Mouse (Mus musculus) liver (tissue): ENCODE results near the gene Agmat.
A peak's percentile ranks its signal among the peaks of the same experiment; 100 is the strongest.
"Not testable (repeated sequence)": the region's sequence is repeated elsewhere in the genome, so short reads cannot be mapped to it uniquely, and the experiment has no call there.

ENCODE experiments used
- DNase-seq: peaks from one replicate; pipeline ENCODE4 v3.0.0-alpha.2; 2020; ENCODE audit warnings: mixed read lengths

Gene Agmat

GRCm38 (mm10) chr4:141736856-141737255 is 9.6 kb upstream of the Agmat start:
- no peak for DNase-seq

- no peak for DNase-seq
These were observed 8.5 kb upstream of the Agmat start for GRCm38 (mm10) chr4:141738015-141738414.

GRCm38 (mm10) chr4:141741856-141742255 is 4.6 kb upstream of the Agmat start:
- peak; percentile 46 for DNase-seq

GRCm38 (mm10) chr4:141742381-141742780 is 4.1 kb upstream of the Agmat start:
- no peak for DNase-seq

- DNase-seq = no peak
These were observed 3.1 kb downstream of the Agmat start for GRCm38 (mm10) chr4:141749557-141749956.

- no peak for DNase-seq
These were observed 4.4 kb downstream of the Agmat start for GRCm38 (mm10) chr4:141750826-141751225.

- peak; percentile 75 for DNase-seq
These were observed 5.1 kb downstream of the Agmat start for GRCm38 (mm10) chr4:141751419-141752075.

- DNase-seq = peak; percentile 83
These were observed 5.6 kb downstream of the Agmat start for GRCm38 (mm10) chr4:141752076-141752421.

GRCm38 (mm10) chr4:141755375-141755930 is 9.0 kb downstream of the Agmat start:
- DNase-seq = no peak

- no peak for DNase-seq
These were observed 10.7 kb downstream of the Agmat start for GRCm38 (mm10) chr4:141757124-141757523.

- peak; percentile 73 for DNase-seq
These were observed 12.5 kb downstream of the Agmat start for GRCm38 (mm10) chr4:141758874-141759542.

- DNase-seq = no peak
These were observed 14.5 kb downstream of the Agmat start for GRCm38 (mm10) chr4:141760942-141761341.

GRCm38 (mm10) chr4:141762102-141762598 is 15.7 kb downstream of the Agmat start:
- DNase-seq = no peak

GRCm38 (mm10) chr4:141763476-141763875 is 17.0 kb downstream of the Agmat start:
- no peak for DNase-seq

GRCm38 (mm10) chr4:141765008-141765407 is 18.5 kb downstream of the Agmat start:
- no peak for DNase-seq

- no peak for DNase-seq
These were observed 19.8 kb downstream of the Agmat start for GRCm38 (mm10) chr4:141766316-141766667.

- no peak for DNase-seq
These were observed 20.3 kb downstream of the Agmat start for GRCm38 (mm10) chr4:141766668-141767352.

GRCm38 (mm10) chr4:141767353-141768036 is 21.0 kb downstream of the Agmat start:
- peak; percentile 84 for DNase-seq

GRCm38 (mm10) chr4:141769501-141770160 is 23.2 kb downstream of the Agmat start:
- DNase-seq = no peak

- DNase-seq = no peak
These were observed 25.4 kb downstream of the Agmat start for GRCm38 (mm10) chr4:141771823-141772222.

GRCm38 (mm10) chr4:141773019-141773418 is 26.5 kb downstream of the Agmat start:
- not testable (repeated sequence) for DNase-seq

GRCm38 (mm10) chr4:141779828-141780227 is 33.4 kb downstream of the Agmat start:
- DNase-seq = no peak
